Mouse (Mus musculus) layer of hippocampus, adult 8-10 months (tissue): Measurements from ENCODE around the gene Lgals7. TPM values are rescaled to one million over a fixed set of nuclear protein-coding genes. Genes with fewer than 3 reads are reported as not detected.

Experiments
- DNase-seq, 2 experiments: peaks; one replicate each; pipeline ENCODE4 v3.0.0; 2022; ENCODE audit warnings: low spot score in 2 of 2
- total RNA-seq, 4 experiments: library from RNA; stranded (reverse); gene quantifications; 2 replicates each; pipeline ENCODE4 v1.2.4; 2022

Lgals7 gene
- total RNA-seq = not detected

DNA sequence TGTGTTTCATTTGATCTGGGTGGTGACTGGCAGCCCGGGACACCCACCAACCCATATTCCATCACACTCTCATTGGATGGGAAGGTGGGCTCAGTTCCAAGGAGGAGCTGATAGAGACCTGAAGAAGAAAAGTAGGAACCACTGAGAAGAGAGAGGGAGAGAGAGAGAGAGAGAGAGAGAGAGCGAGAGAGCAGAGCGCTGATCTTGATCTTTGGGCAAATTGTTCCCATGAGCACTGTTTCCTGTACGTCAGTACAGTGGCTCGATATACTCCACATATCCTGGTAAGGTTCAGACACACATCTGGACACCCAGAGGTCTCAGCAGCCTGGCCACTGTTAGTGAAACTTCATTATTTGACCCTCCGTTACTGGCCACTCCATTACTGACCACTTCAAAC, at the start of gene Lgals7:
Gene Lgals7, plus strand, starts transcription at position 314 of the 400 bp plus-strand sequence.
- DNase-seq = no peak

DNA sequence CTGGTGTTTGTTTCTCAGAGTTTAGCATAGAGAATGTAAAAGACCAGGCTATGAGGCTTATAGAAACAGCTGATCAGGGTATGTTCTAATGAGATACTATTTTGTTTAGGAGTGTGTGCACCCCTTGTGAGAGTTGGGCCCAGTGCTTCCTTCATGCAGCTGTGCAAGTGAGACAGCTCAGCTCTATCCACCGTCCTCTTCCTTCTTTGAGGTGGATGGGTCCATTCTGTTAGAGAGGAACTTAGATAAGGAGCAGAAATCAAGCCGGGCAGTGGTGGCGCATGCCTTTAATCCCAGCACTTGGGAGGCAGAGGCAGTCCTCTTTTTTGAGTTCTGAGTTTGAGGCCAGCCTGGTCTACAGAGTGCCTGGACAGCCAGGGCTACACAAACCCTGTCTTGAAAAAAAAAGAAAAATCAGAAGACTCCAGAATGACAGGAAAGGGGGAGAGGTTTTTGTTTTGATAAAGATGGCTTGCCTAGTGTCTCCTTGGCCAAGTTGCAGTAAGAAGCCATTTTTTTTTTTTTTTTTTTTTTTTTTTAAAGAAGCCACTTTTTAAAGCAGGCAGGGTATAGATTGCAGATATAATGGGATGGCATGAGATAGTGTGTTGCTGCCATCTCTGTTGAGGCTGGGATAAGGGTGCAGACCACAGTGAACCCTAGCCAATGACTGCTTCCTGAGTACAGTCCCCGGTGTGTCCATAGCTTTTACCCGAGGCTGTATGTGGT, 49.2 kb upstream of the Lgals7 start:
- no peak for DNase-seq

DNA sequence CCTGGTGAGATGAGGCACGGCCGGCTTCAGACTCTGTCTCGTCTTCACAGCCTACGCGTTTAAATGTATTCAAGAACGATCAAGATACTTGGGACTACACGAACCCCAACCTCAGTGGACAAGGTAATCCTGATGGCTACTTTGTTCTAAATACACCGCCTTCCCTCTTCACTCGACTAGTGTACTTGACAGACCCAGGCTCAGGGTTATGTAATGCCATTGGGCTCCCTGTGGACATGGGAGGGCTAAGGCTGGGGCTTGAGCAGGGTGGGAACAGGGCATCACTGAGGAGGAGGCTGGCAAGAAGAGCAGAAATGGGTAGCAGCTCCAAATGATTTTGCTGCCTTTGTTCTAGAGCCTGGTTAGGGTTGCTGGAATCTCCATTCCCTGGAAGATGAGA, 48.4 kb upstream of the Lgals7 start:
- DNase-seq = no peak

DNA sequence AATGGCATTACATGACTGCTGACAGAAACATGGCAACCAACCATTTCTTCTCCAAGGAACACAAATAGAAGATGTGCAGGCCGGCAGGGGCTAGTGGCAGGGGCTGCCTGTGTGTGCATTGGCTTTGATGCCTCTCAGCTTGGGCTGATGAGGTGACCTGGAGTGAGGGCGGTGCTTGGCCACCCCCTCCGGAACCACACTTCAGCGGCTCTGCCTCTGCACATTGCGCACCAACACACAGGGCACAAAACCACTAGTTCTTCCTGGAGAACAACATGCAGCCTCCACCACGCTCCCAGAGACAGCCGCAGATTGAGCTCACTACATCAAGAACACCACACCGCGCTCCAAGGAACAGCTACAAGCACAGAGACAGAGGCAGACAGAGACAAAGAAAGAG, 47.5 kb upstream of the Lgals7 start:
- DNase-seq = no peak

DNA sequence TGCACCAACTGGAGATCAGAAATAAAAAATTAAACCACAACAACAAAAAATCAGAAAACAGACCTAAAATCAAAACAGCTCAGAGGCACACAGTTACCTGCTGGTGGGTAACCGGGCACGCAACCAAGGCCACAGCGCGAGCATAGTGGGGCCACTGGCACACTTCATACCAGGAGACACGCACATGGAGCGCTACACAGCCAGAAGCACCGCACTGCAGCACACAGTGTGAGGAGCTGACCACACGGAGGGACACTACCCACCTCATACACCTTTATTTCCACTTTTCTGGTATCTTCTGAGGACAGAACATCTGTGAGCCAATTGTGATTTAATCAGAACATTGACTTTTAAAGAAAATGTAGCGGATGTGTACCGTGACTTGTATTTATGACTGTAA, 46.7 kb upstream of the Lgals7 start:
- no peak for DNase-seq

DNA sequence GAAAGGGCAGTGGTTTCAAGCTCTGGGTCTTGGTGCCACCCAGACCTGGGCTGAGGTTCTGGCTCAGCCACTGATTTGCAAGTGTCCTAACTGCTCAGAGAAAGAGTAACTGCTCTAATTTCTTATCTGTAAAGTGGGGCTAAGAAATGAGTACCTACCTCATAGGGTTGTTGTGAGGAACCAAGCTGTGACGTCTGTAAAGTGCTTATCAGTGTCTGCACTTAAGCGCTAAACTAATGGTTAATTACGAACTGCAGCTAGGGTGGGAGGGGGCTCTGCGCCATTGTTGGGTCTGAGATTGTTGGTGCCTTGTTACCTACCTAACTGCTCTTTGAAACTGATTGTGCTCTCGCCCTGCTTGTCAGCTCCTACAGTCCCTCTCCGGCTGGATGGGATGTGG, 46.1 kb upstream of the Lgals7 start:
- DNase-seq = no peak

DNA sequence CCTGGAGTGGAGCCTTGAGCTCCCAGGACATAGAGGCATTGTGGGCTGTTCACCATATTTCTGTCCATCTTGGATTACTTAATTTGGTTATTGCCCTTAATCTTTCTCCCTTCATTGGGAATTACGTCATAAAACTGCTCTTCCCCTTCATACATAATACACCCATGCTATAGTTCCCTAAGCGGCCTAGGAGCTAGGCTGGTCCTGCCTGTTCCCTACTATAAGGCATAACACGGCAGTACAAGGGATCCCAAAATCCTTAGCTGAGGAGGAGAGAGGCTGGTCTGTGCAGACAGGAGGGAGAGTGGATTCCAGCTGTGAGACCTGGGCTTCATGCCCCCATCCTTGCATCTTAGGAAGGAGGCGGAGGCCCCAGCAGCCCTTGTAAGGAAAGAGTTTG, 45.7 kb upstream of the Lgals7 start:
- no peak for DNase-seq

DNA sequence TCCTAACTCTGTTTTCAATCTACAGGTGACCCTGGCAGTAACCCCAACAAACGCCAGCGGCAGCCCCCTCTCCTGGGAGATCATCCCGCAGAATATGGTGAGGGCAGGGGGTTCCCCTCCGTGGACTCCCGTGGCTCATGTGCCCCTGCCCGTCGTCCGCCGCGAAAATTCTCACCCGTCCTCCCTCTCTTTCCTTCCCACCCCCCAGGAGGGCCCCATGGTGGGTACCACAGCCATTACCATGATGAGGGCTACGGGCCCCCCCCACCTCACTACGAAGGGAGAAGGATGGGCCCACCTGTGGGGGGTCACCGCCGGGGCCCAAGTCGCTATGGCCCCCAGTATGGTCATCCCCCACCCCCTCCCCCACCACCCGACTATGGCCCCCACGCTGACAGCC, 45.2 kb upstream of the Lgals7 start:
- no peak for DNase-seq

DNA sequence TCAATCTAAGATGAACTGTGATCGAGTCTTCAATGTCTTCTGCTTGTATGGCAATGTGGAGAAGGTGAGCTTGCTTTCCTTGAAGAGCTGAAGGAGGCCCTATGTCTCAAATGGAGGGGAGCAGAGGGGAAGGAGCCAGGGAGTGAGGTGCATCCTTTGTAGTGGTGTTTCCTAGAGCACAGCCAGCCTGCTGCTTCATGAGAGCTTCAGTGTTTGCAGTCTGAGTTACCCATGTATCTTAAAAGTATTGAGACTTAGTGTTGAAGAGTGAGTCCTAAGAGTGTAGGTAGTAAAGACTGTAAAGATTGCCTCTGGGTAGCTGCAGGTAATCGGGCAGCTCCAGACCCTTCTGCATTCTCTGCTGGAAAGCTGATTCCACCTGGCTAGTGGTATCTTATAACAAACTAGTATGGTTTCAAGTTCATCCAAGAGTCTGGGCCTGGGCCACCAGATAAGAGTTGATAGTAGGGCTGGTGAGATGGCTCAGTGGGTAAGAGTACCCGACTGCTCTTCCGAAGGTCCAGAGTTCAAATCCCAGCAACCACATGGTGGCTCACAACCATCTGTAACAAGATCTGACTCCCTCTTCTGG, 44.7 kb upstream of the Lgals7 start:
- no peak for DNase-seq

DNA sequence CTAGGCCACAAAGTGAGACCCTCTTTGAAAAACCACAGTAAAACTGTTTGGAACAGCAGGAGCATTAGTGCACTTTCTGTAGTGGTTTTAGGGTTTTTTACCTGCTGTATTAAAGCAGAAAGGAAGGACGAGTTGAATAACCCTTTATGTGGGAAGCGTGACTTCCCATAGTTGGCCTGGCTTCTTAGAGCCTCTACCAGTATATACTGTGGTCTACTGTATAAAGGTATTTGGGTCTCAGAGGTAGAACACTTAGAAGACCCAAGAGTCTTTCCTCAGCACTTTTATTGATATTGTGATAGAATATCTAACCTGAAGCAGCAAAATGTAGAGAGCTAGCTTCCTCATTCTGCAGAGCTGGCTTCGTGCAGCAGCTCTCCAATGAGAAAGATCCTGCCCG, 44.1 kb upstream of the Lgals7 start:
- no peak for DNase-seq

DNA sequence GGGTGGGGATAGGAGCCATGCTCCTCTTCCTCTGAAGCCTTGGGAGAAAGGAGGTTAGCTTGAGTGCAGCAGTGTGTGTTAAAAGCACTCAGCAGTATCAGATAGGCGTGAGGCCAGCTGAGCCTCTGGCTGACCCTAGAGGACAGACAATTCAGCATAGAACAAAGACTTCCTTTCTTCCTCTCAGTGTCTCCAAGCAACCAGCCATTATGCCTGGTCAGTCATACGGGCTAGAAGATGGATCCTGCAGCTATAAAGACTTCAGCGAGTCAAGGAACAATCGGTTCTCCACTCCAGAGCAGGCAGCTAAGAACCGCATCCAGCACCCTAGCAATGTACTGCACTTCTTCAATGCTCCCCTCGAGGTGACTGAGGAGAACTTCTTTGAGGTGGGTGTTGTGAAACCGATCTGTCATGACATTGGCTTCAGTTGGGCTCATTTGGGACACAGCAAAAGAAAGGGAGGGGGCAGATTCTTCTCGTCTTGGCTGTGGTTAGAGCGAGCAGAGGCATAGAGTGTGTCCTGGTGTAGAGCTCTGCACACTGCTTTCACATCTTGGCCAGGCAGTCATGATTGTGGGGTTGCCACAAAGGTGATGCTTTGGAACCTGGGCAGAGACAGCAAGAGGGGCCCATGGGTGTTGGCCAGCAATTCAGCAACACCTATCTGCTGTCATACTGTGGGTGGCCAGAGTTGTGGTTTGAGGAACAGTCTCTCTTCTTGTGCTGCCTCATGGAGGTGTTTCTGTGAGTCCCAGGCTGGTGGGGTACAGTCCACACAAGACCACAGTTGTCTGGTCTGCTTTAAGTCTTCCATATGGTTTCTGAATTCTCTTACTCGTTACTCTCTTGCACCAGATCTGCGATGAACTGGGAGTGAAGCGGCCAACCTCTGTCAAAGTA, 43.0 kb upstream of the Lgals7 start:
- DNase-seq = no peak

DNA sequence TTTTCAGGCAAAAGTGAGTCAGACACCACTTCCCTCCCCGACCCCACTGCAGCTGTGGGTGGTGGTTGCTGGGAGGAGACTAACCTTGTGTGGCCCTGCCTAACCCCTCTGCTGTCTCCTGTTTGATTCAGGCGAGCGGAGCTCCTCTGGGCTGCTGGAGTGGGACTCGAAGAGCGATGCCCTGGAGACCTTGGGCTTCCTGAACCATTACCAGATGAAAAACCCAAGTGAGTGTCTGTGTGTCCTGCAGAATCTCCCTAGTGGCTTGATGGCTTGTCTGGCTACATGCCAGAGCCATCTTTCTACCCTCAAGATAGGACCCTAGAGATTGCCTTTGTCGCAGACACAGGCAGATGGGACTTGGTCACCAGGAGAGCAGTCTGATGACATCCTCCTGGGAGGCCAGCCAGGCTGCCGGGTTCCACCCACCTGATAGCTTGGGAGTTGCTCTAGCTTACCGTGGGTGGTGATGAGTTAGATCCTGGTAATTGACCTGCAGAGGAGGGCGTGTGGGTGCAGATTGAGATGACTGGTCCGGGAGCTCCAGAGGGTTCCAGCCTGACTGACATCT, 42.3 kb upstream of the Lgals7 start:
- peak; percentile 78 to 84 for DNase-seq

DNA sequence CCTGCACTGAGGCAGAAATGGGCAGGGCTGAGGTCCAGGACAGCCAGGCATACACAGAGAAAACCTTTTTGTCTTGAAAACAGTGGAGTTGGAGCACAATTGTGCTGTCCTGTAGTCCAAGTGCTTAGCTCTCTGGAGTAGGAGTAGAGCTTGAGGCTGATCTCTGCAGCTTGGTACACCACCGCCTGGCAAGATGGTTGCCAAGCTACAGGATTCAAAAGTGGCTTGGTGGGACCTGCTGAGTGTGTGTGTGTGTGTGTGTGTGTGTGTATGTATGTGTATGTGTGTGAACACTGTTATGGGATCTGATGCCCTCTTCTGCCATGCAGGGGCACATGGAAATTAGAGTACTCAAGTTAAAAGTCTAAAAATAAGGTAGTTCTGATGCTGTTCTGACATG, 41.1 kb upstream of the Lgals7 start:
- DNase-seq = no peak

DNA sequence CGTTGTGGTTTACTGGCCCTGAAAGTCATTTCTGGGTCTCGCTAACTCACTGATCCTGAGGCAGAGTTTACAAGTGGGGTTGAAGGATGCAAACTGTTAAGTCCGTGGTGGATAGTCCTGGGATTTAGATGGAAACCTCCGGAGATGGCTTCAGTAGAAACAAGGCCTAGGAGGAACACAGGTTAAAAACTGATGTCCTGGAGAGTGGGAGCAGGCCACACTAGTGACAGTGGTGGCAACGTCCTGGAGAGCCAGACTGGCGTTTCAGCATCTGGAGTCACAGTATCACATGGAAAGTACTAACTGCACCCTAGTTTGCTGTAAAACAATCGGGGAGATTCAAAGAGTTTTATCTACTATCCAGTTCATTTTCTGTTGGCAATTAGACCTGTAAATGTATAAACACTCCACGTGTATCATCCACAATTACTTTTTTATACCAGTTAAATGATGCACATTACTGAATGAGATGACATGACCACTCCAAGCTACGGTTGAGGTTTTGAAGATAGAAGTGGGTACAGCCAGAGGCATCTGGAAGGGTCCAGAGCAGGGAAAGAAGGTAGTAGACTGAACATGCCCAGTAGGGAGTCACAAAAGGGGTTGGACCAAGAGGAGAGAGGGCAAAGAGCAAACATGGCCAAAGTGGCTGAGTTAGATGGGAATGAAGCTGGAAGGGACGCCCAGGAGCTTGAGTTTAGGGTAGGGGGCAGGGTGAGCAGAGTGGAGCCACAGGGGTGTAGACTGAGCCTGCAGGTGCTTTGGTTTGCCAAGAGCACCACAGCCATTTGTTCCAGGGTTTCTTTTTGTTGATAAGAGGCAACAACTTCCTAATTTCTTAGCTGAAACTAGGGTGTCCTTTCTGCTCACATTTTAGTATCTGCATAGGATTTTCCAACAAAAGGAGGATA, 40.4 kb upstream of the Lgals7 start:
- no peak for DNase-seq

DNA sequence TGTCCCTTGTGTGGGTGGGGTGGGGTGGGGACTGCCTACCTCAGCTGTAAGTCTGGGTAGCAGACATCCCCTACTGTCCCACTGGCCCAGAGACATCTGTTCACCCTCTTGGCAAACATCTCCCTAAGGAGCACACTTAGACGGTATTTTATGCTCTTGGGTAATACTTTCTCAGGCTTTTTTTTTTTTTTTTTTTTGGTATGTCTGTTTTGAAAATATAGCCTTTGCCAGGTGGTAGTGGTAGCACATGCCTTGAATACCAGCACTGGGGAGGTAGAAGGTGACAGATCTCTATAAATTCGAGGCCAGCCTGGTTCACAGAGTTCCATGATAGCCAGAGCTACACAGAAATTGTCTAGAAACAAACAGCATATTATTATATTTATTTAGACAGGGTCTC, 39.7 kb upstream of the Lgals7 start:
- no peak for DNase-seq

DNA sequence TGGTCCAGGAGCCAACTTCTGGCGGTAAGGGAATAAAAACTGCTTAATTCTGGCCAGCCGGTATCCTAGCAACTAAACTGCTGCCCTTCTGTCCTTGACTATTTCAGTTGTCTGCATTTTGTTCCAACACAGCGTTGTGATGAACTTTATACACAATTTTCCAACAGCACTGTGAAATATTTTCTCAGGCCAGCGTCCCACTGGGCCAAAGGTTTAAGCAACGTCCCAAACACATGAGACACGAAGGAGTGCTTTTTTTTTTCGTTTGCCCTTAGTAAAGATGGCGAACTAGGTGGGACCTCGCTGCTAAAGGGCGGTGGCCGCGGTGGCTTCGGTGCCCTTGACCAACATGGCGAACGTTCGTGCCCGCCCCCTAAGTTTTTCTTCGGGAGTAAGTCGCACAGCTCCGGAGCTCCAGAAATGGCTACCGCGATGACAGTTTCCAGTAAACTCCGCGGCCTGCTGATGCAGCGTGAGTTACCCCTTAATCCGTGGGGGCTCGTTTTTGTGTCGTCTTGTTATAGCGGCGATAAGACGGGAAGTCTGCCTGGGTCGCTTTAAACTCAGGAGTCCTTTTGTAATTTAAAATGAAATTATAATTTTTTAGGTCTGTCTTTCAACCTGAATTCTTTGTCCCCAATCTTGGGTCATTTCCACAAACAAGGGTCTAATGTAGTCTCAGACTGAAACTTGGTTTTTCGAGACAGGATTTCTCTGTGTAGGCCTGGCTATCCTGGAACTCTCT, 38.5 kb upstream of the Lgals7 start, which contains the start of gene Ech1:
Gene Ech1, plus strand, starts transcription at position 277 of the 745 bp plus-strand sequence.
- DNase-seq = peak; percentile 84 to 90

DNA sequence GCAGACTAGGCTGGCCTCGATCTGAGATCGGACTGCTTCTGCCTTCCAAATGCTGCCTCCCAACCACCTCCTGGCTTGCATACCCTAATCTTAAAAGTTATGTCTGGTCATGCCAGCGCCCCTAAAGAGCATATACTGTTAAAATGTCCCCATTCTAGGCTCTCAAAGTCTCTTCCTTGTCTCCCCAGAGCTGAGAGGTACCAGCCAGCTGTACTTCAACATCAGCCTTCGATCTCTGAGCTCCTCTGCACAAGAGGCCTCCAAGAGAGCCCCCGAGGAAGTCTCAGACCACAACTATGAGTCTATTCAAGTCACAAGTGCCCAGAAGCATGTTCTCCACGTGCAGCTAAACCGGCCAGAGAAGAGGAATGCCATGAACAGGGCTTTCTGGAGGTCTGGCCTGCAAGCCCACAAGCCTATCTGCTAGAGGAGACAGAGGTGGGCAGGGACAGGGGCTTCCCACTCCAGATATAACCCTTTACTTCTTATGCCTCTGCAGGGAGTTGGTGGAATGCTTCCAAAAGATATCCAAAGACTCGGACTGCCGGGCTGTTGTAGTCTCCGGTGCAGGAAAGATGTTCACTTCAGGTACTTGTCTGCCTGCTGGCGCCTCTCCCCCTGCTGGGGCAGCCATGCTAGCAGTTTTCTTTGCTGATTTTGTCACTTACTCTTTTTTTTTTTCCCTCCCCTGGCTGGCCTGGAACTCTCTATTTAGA, 37.8 kb upstream of the Lgals7 start:
- no peak for DNase-seq

DNA sequence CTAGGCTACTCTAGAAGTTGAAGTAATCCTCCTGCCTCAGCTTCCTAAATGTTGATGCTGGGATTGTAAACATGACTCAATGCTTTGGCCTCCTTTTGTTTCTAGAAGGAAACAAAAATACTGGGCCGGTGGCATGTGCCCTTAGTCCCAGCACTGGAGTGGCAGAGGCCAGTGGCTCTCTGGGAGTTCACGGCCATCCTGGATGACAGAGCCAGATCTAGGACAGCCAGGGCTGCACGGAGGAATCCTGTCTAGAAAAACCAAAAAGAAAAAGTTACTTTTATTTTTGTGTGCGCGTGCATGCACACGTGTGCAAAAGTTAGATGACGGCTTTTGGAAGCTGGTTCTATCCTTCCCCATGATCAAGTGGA, 37.3 kb upstream of the Lgals7 start:
- no peak for DNase-seq

DNA sequence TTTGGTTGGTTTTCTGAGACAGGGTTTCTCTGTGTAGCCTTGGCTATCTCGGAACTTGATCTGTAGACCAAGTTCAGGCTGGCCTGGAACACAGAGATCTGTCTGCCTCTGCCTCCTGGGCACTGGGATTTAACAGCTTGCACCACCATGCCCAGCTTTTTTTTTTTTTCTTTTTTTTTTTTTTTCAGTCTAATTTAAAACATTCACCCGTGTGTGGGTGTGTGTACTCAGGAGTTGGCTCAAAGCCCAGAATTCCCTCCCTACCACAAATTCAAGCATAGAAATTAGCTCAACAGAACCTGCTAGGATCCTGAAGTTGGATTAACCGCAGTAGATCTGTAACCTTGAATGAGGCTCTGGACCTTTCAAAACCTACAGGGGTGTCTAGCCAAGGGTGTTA, 36.3 kb upstream of the Lgals7 start:
- peak in 1 of 2 experiments; percentile 66 for DNase-seq

DNA sequence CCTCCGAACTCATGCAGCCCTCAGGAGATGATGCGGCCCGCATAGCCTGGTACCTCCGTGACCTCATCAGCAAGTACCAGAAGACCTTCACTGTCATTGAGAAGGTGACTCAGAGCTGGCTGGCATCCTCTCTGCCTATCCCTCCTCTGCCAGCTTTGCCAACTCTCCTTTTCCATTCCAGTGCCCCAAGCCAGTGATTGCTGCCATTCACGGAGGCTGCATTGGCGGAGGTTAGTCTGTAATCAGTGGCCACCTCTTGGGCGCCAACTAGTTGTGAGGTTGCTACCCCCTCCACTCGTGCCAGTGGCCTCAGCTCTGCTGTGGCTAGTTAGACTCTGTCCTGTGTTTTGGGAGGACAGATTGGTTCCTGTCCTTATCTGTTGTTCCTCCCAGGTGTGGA, 33.8 kb upstream of the Lgals7 start:
- no peak for DNase-seq
